Mouse (Mus musculus): Measurements from ENCODE around the gene Ank.

DNA sequence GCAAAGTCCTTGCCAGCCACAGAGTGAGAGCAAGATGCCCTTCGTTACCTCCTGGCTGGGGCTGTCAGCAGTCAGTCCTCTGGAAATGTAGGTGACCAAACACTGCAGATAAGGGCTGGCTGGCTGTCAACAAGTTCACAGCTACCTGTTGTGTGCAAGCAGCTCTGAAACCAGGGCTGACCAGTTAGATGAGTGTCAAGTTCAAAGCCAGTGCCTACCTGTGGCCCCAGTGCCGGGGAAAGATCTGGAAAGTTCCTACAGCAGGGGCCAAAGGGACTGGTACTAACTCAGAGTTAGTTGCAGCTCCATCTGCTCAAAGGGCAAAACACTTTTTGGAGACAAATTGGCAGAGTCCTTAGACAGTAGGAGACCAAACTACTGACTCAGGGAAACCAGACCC is 9.5 kb upstream of the Ank start:
- no peak for TF ChIP-seq CTCF (IDR thresholded peaks at IDR 0.05; ENCODE audit: borderline replicate concordance, extremely low read depth, insufficient read depth, insufficient read length)
- TF ChIP-seq POLR2A (IDR thresholded peaks at IDR 0.05; ENCODE audit: borderline replicate concordance, extremely low read depth, insufficient read depth, insufficient read length, poor library complexity, severe bottlenecking) = no peak
